Mouse (Mus musculus) left cerebral cortex, postnatal 10 days (tissue): ENCODE measurements at regions not wholly inside any gene's neighbourhood (a gene's known extent, or its start where the extent isn't known, plus 50 kb on each side); places are given as distances from the start of the nearest gene placed in this dataset.

ENCODE experiments used
- DNase-seq, 2 experiments: peaks; one replicate each; pipeline ENCODE4 v3.0.0; 2021 to 2022; ENCODE audit warnings: low spot score in 2 of 2, mixed read lengths in 1 of 2; ENCODE audit errors: extremely low spot score in 1 of 2
- intact Hi-C: fragments of 180-260 bp; cut with DNase I; formaldehyde crosslinking; loops from one replicate; pipeline ENCODE4 v1.15.1; 2025

- intact Hi-C loops, result loop anchor here (10.0 kb wide), 1 partner anchor 193 kb away; no protein-coding TSS in a partner anchor
These were observed 278.0 kb downstream of the Rngtt start for GRCm38 (mm10) chr4:33588127-33588526.

GRCm38 (mm10) chr4:33589207-33589606 lies 279.1 kb downstream of the Rngtt start:
- intact Hi-C loops, result loop anchor here (10.0 kb wide), 1 partner anchor 194 kb away; no protein-coding TSS in a partner anchor

More at GRCm38 (mm10) chr4:33588127-33588526, 278.0 kb downstream of the Rngtt start:
- DNase-seq, result no peak

GRCm38 (mm10) chr4:33594997-33595657 lies 285.0 kb downstream of the Rngtt start:
- intact Hi-C loops, result no loop called here
- no peak for DNase-seq

More at GRCm38 (mm10) chr4:33589207-33589606, 279.1 kb downstream of the Rngtt start:
- no peak for DNase-seq

- intact Hi-C loops, result no loop called here
These were observed 285.7 kb downstream of the Rngtt start for GRCm38 (mm10) chr4:33595763-33596162.

GRCm38 (mm10) chr4:33599966-33600365 lies 289.9 kb downstream of the Rngtt start:
- intact Hi-C loops, result no loop called here
- DNase-seq, result no peak

More at GRCm38 (mm10) chr4:33595763-33596162, 285.7 kb downstream of the Rngtt start:
- DNase-seq, result no peak

GRCm38 (mm10) chr4:33600805-33601204 lies 290.7 kb downstream of the Rngtt start:
- intact Hi-C loops, result no loop called here
- peak in 1 of 2 experiments; percentile 42 for DNase-seq

GRCm38 (mm10) chr4:33604636-33605035 lies 294.5 kb downstream of the Rngtt start:
- intact Hi-C loops, result no loop called here
- DNase-seq, result no peak

GRCm38 (mm10) chr4:33639821-33640575 lies 284.4 kb upstream of the Cnr1 start:
- intact Hi-C loops, result no loop called here
- DNase-seq, result no peak

- intact Hi-C loops, result no loop called here
- DNase-seq, result no peak
These were observed 283.7 kb upstream of the Cnr1 start for GRCm38 (mm10) chr4:33640576-33641255.

GRCm38 (mm10) chr4:33641883-33642282 lies 282.5 kb upstream of the Cnr1 start:
- intact Hi-C loops, result no loop called here
- DNase-seq, result no peak

- DNase-seq, result no peak
- intact Hi-C loops, result no loop called here
These were observed 281.9 kb upstream of the Cnr1 start for GRCm38 (mm10) chr4:33642526-33642925.

- no peak for DNase-seq
- intact Hi-C loops, result no loop called here
These were observed 279.2 kb upstream of the Cnr1 start for GRCm38 (mm10) chr4:33645217-33645616.

GRCm38 (mm10) chr4:33651292-33651691 lies 273.1 kb upstream of the Cnr1 start:
- intact Hi-C loops, result no loop called here
- DNase-seq, result no peak

- intact Hi-C loops, result no loop called here
- DNase-seq, result no peak
These were observed 264.6 kb upstream of the Cnr1 start for GRCm38 (mm10) chr4:33659766-33660165.

GRCm38 (mm10) chr4:33660553-33660952 lies 263.8 kb upstream of the Cnr1 start:
- intact Hi-C loops, result no loop called here

GRCm38 (mm10) chr4:33661862-33662261 lies 262.5 kb upstream of the Cnr1 start:
- intact Hi-C loops, result no loop called here
- no peak for DNase-seq

More at GRCm38 (mm10) chr4:33660553-33660952, 263.8 kb upstream of the Cnr1 start:
- DNase-seq, result no peak

- DNase-seq, result no peak
- intact Hi-C loops, result no loop called here
These were observed 261.4 kb upstream of the Cnr1 start for GRCm38 (mm10) chr4:33662965-33663364.

- intact Hi-C loops, result no loop called here
- no peak for DNase-seq
These were observed 260.5 kb upstream of the Cnr1 start for GRCm38 (mm10) chr4:33663616-33664473.

GRCm38 (mm10) chr4:33664474-33664822 lies 259.9 kb upstream of the Cnr1 start:
- DNase-seq, result no peak
- intact Hi-C loops, result no loop called here
